Comparison of ENCODE assay signal across 9 mouse cellular contexts in genomic region chr11:118438665-118439414, GRCm38 (mm10). TPM values are rescaled to one million over a fixed set of nuclear protein-coding genes. Genes with fewer than 3 reads are reported as not detected.
DNase-seq lines count a peak whose midpoint lies in the region; ATAC-seq lines count a peak whose summit lies in the region.
"Had no signal": no experiment of that assay in that cellular context is flagged by ENCODE, and none has a peak within 500 bp of the region (broad histone marks: within the 10 kb centered on the region; RNA-seq: fewer than 3 reads in every experiment).

No protein-coding gene starts in this region.

- peak overlapping the region; percentile 5; the same call in 1 of the 2 replicates for H3K9ac ChIP-seq in kidney, embryonic 15.5 days
- 0 out of 2 replicates have a peak overlapping the region, but pooled peaks have one; percentile 43 for H3K9ac ChIP-seq in hindbrain, embryonic 13.5 days
- no peak overlapping the region for H3K9ac ChIP-seq in midbrain, embryonic 14.5 days (replicated peaks; ENCODE audit: low read length)
- H3K9ac ChIP-seq: liver, embryonic 14.5 days had no signal

- 31% methylated on average over 11 of the region's 11 CpGs for WGBS in kidney, embryonic 15.5 days
- 29% methylated on average over 11 of the region's 11 CpGs for WGBS in embryonic facial prominence, embryonic 10.5 days
- 30% methylated on average over 11 of the region's 11 CpGs for WGBS in hindbrain, embryonic 13.5 days
- 15% methylated on average over 11 of the region's 11 CpGs for WGBS in midbrain, embryonic 14.5 days

- H3K4me2 ChIP-seq in kidney, embryonic 15.5 days, result no peak overlapping the region
- H3K4me2 ChIP-seq in hindbrain, embryonic 13.5 days, result no peak overlapping the region
- H3K4me2 ChIP-seq in midbrain, embryonic 14.5 days (ENCODE audit: low read length), result no peak overlapping the region

- no peak overlapping the region for H3K4me3 ChIP-seq in kidney, embryonic 15.5 days (replicated peaks)
- no peak overlapping the region for H3K4me3 ChIP-seq in embryonic facial prominence, embryonic 10.5 days
- no peak overlapping the region for H3K4me3 ChIP-seq in hindbrain, embryonic 13.5 days
- H3K4me3 ChIP-seq in midbrain, embryonic 14.5 days (replicated peaks; ENCODE audit: low read depth, low read length), result no peak overlapping the region

- H3K27ac ChIP-seq in kidney, embryonic 15.5 days, result no peak overlapping the region
- H3K27ac ChIP-seq in embryonic facial prominence, embryonic 10.5 days (replicated peaks), result peak overlapping the region; percentile 69
- H3K27ac ChIP-seq in hindbrain, embryonic 13.5 days, result peak overlapping the region; percentile 62
- H3K27ac ChIP-seq in midbrain, embryonic 14.5 days (replicated peaks; ENCODE audit: low read depth, low read length), result peak overlapping the region; percentile 78
- H3K27ac ChIP-seq: liver, embryonic 14.5 days had no signal

- ATAC-seq in kidney, embryonic 15.5 days (replicated peaks; ENCODE audit: low FRiP score), result no peak
- ATAC-seq in hindbrain, embryonic 13.5 days (ENCODE audit: low FRiP score), result no peak
- peak; percentile 65 for ATAC-seq in midbrain, embryonic 14.5 days (ENCODE audit: low FRiP score, low TSS enrichment)
- ATAC-seq in CD4-positive, CD25-positive, alpha-beta regulatory T cell, adult 4 months, result no peak

- no peaks in the 10 kb centered on the region for H3K9me3 ChIP-seq in kidney, embryonic 15.5 days (replicated peaks)
- no peaks in the 10 kb centered on the region for H3K9me3 ChIP-seq in embryonic facial prominence, embryonic 10.5 days
- no peaks in the 10 kb centered on the region for H3K9me3 ChIP-seq in hindbrain, embryonic 13.5 days
- no peaks in the 10 kb centered on the region for H3K9me3 ChIP-seq in midbrain, embryonic 14.5 days (ENCODE audit: control insufficient read depth, low read length)

- H3K36me3 ChIP-seq in kidney, embryonic 15.5 days, result no peaks in the 10 kb centered on the region
- no peaks in the 10 kb centered on the region for H3K36me3 ChIP-seq in embryonic facial prominence, embryonic 10.5 days (replicated peaks)
- H3K36me3 ChIP-seq in hindbrain, embryonic 13.5 days, result no peaks in the 10 kb centered on the region
- no peaks in the 10 kb centered on the region for H3K36me3 ChIP-seq in midbrain, embryonic 14.5 days (ENCODE audit: control insufficient read depth, insufficient read depth, low read length)

- no peak for DNase-seq in kidney, postnatal 4 days
- DNase-seq in embryonic facial prominence, embryonic 10.5 days (ENCODE audit: low spot score), result no peak
- DNase-seq in midbrain, embryonic 14.5 days, result peak; percentile 78
- DNase-seq in testis, postnatal 14 days (ENCODE audit: low spot score), result no peak
- no peak for DNase-seq in thymus, adult 18-20 months

- no peaks in the 10 kb centered on the region for H3K27me3 ChIP-seq in kidney, embryonic 15.5 days
- H3K27me3 ChIP-seq in embryonic facial prominence, embryonic 10.5 days (replicated peaks; ENCODE audit: low read depth, poor library complexity, severe bottlenecking), result peaks cover 8% of the 10 kb centered on the region
- peaks cover 3% of the 10 kb centered on the region; the same call in 1 of the 2 replicates for H3K27me3 ChIP-seq in hindbrain, embryonic 13.5 days
- H3K27me3 ChIP-seq in midbrain, embryonic 14.5 days (ENCODE audit: control insufficient read depth, insufficient read depth, low read length), result no peaks in the 10 kb centered on the region

- peaks cover 31% of the 10 kb centered on the region for H3K4me1 ChIP-seq in kidney, embryonic 15.5 days
- peaks cover 63% of the 10 kb centered on the region for H3K4me1 ChIP-seq in embryonic facial prominence, embryonic 10.5 days
- peaks cover 55% of the 10 kb centered on the region for H3K4me1 ChIP-seq in hindbrain, embryonic 13.5 days (replicated peaks)
- peaks cover 31% of the 10 kb centered on the region for H3K4me1 ChIP-seq in midbrain, embryonic 14.5 days (ENCODE audit: control insufficient read depth, insufficient read depth, low read length)

RNA-seq across cellular contexts. Expression of gene C1qtnf1, which starts 10.8 kb away (rescaled TPM):
- polyA plus RNA-seq in kidney, embryonic 15.5 days (2015; fragmentation: Nextera tagmentation; extraction: Ambion mirVana), result 5.9 and 7.2 TPM in 2 replicates
- polyA plus RNA-seq in embryonic facial prominence, embryonic 10.5 days (2016; fragmentation: Nextera tagmentation; extraction: Ambion mirVana), result 2.6 and 3.4 TPM in 2 replicates
- 2.8 and 3.4 TPM in 2 replicates for polyA plus RNA-seq in hindbrain, embryonic 13.5 days (2015; fragmentation: Nextera tagmentation; extraction: Ambion mirVana)
- polyA plus RNA-seq in midbrain, embryonic 14.5 days (2014; fragmentation: Nextera tagmentation; extraction: Ambion mirVana), result 1.4 and 3.8 TPM in 2 replicates
- polyA plus RNA-seq in CD4-positive, CD25-positive, alpha-beta regulatory T cell, adult 4 months (2017; shearing (Covaris generic)), result not detected

RNA-seq across cellular contexts. Expression of gene Cant1, which starts 20.0 kb away (rescaled TPM):
- 26.7 and 32.9 TPM in 2 replicates for polyA plus RNA-seq in kidney, embryonic 15.5 days (2015; fragmentation: Nextera tagmentation; extraction: Ambion mirVana)
- 20.2 and 20.8 TPM in 2 replicates for polyA plus RNA-seq in embryonic facial prominence, embryonic 10.5 days (2016; fragmentation: Nextera tagmentation; extraction: Ambion mirVana)
- 24.4 and 24.9 TPM in 2 replicates for polyA plus RNA-seq in hindbrain, embryonic 13.5 days (2015; fragmentation: Nextera tagmentation; extraction: Ambion mirVana)
- 24.9 and 27.5 TPM in 2 replicates for polyA plus RNA-seq in midbrain, embryonic 14.5 days (2014; fragmentation: Nextera tagmentation; extraction: Ambion mirVana)
- polyA plus RNA-seq in CD4-positive, CD25-positive, alpha-beta regulatory T cell, adult 4 months (2017; shearing (Covaris generic)), result 10 to 100 TPM; 12.9 to 13.6 TPM

RNA-seq across cellular contexts. Expression of gene Lgals3bp, which starts 36.9 kb away (rescaled TPM):
- polyA plus RNA-seq in kidney, embryonic 15.5 days (2015; fragmentation: Nextera tagmentation; extraction: Ambion mirVana), result 13.6 and 18.2 TPM in 2 replicates
- 0.86 and 0.88 TPM in 2 replicates for polyA plus RNA-seq in embryonic facial prominence, embryonic 10.5 days (2016; fragmentation: Nextera tagmentation; extraction: Ambion mirVana)
- 2.9 and 4.8 TPM in 2 replicates for polyA plus RNA-seq in hindbrain, embryonic 13.5 days (2015; fragmentation: Nextera tagmentation; extraction: Ambion mirVana)
- polyA plus RNA-seq in midbrain, embryonic 14.5 days (2014; fragmentation: Nextera tagmentation; extraction: Ambion mirVana), result 1.8 and 5.5 TPM in 2 replicates
- polyA plus RNA-seq in CD4-positive, CD25-positive, alpha-beta regulatory T cell, adult 4 months (2017; shearing (Covaris generic)), result 100 to 1,000 TPM in 1 of 2 experiments, 10 to 100 TPM in 1; 93.7 to 163 TPM

RNA-seq across cellular contexts. Expression of gene Engase, which starts 37.8 kb away (rescaled TPM):
- polyA plus RNA-seq in kidney, embryonic 15.5 days (2015; fragmentation: Nextera tagmentation; extraction: Ambion mirVana), result 5.4 and 8.7 TPM in 2 replicates
- polyA plus RNA-seq in embryonic facial prominence, embryonic 10.5 days (2016; fragmentation: Nextera tagmentation; extraction: Ambion mirVana), result 7.9 and 8.5 TPM in 2 replicates
- 7.0 and 7.1 TPM in 2 replicates for polyA plus RNA-seq in hindbrain, embryonic 13.5 days (2015; fragmentation: Nextera tagmentation; extraction: Ambion mirVana)
- 2.6 and 4.2 TPM in 2 replicates for polyA plus RNA-seq in midbrain, embryonic 14.5 days (2014; fragmentation: Nextera tagmentation; extraction: Ambion mirVana)
- polyA plus RNA-seq in CD4-positive, CD25-positive, alpha-beta regulatory T cell, adult 4 months (2017; shearing (Covaris generic)), result 1 to 10 TPM; 2.3 to 5.1 TPM
